Mouse (Mus musculus) embryo, embryonic 11 days (tissue): Measurements from ENCODE around the gene Tmem259.

Source experiments
- DNase-seq: peaks from one replicate; pipeline ENCODE4 v3.0.0-alpha.2; 2015

Gene Tmem259

DNA sequence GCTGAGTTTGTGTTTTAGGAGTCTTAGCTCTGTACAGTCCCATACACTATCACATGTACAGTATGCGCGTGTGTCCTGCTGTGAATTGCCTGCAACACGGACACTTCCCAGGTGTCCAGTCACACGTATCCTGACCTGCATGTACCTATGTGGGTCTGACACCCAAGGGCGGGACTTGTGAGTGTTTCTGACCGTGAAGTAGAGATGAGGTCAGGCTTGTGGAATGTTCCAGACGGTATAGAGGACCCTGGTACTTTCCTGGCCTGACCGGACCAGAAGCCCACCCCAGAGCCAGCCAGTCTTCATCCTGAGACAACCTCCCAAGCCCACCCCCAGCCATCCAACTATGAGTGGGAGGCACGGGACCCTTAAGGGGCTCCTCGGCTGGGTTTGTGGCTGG is 31.5 kb upstream of the Tmem259 start:
- no peak for DNase-seq

DNA sequence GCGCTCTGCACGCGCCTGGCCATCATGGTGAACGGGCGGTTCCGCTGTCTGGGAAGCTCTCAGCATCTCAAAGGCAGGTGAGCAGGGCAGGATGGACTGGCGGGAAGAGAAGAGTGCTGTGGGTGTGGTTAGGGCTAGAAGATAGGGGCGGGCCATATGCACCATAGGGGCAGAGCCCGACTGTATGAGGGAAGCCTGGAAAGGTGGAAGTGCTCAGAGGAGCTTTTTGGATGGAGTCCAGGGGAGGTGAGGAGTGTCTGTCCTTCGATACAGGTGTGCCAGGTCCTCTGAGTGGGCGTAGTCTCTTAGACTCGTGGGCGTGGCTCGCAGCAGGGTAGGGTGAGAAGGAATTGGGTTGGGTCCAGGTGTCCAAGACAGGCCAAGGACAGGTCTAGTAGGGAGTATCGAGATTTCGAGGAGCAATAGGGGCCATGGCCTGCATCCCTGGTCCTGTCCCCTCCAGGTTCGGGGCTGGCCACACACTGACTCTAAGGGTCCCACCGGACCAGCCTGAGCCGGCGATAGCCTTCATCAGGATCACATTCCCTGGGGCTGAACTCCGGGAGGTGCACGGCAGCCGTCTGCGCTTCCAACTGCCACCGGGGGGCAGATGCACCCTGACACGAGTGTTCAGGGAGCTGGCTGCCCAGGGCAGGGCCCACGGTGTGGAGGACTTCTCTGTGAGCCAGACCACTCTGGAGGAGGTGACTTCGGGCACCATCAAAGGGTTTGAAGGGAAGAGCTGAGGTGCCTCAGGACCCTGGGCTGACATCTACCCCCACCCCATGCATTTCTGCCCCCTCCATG is 30.6 kb upstream of the Tmem259 start:
- DNase-seq, result no peak

DNA sequence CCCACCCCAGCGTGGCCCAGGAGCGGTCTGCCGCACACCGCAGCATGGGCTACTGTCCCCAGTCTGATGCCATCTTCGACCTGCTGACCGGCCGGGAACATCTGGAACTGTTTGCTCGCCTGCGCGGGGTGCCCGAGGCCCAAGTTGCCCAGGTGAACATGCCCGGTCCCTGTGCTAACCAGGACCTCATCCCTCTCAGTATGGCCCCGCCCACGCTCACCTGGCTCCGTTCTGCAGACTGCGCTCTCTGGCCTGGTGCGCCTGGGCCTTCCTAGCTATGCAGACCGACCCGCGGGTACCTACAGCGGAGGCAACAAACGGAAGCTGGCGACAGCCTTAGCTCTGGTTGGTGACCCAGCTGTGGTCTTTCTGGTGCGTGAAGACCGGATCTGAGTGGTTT is 29.5 kb upstream of the Tmem259 start:
- no peak for DNase-seq

DNA sequence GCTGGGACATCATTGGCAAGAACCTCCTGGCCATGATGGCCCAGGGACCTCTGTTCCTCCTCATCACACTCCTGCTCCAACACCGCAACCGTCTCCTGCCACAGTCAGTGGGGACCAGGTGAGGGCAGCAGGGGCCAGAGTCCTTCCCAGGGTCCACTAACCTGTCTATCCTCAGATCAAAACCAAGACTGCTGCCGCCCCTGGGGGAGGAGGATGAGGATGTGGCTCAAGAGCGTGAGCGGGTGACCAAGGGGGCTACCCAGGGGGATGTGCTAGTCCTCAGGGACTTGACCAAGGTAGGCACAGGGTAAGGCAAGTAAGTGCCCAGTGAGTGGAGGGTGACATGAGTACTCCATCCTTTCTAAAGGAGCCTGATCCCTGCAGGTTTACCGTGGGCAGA is 27.6 kb upstream of the Tmem259 start:
- no peak for DNase-seq

DNA sequence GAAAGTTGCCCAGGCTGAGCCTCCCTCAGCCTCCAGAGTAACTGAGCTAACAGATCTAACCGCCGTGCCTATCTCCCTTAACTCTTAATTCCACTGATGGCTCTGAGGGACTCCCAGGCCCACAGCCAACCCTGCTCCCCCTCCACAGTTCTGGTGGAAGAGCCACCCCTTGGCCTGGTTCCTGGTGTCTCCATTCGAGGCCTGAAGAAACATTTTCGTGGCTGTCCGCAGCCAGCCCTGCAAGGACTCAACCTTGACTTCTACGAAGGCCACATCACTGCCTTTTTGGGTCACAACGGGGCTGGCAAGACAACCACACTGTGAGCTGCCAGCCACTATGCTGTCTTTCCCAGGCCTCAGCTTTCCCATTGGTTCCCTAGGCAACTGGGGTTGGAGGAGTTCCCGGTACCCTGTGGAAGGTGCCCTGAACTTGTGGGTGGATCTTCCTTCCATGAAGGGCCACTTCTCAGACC is 20.1 kb upstream of the Tmem259 start:
- DNase-seq, result no peak

DNA sequence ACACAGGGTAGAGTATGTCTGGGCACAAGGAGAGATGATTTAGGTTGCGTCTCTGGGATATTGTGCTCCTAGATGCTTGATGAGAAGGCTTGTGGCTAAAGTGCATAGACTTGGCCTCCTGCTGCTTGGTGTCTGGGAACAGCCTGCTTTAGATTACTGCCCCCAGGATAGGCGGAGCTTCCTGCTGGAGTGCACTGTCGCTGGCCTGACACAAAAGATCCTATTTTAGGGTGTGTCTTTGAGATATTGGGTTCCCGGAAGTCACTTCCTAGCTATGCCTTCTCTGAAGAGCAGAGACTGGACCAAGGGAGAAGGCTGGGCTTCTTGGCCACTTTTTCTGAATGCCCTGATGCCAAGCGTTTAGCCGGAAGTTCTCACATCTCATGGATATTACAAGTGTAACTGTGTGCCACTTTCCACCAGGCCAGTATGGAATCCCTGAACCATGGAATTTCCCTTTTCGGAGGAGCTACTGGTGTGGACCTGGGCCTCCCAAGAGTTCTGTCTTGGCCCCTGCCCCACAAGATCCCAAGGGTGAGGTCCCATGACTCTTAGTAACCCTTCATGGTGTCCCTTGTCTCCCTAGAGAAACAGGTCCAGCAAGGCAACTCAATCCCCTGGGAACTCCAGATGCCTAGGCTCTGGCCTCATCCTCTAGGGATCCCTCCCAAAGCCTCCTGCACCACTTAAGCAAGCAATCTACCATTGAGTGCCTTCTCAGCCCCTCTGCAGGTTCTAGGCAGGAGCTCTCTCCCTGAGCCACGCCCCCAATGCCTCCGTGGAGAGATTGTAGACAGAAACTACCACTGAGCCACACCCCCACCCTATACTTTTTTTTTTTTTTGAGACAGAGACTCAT is 19.5 kb upstream of the Tmem259 start:
- no peak for DNase-seq

DNA sequence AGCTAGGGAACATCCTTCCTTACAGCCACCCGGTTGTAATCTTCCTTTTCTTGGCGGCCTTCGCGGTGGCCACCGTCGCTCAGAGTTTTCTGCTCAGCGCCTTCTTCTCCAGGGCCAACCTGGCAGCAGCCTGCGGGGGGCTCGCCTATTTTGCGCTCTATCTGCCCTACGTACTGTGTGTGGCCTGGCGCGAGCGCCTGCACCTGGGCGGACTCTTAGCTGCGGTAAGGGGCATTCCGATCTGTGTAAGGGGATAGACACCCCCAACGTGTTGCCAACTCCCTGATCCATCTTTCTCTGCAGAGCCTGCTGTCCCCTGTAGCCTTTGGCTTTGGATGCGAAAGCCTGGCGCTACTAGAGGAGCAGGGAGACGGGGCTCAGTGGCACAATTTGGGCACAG is 18.7 kb upstream of the Tmem259 start:
- no peak for DNase-seq

DNA sequence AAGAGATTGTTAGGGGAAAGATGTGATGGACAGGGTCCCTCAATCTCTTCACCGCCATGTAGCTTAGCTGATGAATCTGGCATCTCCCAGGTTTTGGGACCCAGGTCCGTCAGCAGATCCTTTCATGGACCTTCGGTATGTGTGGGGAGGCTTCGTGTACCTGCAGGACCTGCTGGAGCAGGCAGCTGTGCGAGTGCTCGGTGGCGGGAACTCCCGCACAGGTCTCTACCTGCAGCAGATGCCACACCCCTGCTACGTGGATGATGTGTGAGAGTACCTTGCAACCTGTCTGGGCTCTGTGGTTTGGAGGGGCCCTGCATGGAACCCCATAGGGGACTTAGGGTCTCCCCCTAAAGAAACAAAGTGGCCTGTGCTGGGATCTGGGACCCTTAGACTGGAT is 17.8 kb upstream of the Tmem259 start:
- DNase-seq, result no peak

DNA sequence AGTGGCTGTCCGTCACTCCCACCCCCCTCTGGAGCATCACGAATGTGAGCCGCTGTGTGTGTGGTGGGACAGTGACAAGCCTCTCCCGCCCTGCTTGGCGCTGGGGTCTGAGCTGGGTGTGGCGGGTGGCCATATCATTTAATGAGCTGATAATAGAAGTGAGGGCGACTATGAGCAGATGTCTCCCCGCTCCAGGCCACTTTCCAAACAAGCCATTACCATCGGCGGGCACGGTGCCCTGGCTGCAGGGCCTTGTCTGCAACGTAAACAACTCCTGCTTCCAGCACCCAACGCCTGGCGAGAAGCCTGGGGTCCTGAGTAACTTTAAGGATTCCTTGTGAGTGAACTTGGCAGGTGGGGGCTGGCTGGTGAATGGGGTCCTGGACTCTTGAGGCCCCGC is 13.7 kb upstream of the Tmem259 start:
- DNase-seq, result no peak

DNA sequence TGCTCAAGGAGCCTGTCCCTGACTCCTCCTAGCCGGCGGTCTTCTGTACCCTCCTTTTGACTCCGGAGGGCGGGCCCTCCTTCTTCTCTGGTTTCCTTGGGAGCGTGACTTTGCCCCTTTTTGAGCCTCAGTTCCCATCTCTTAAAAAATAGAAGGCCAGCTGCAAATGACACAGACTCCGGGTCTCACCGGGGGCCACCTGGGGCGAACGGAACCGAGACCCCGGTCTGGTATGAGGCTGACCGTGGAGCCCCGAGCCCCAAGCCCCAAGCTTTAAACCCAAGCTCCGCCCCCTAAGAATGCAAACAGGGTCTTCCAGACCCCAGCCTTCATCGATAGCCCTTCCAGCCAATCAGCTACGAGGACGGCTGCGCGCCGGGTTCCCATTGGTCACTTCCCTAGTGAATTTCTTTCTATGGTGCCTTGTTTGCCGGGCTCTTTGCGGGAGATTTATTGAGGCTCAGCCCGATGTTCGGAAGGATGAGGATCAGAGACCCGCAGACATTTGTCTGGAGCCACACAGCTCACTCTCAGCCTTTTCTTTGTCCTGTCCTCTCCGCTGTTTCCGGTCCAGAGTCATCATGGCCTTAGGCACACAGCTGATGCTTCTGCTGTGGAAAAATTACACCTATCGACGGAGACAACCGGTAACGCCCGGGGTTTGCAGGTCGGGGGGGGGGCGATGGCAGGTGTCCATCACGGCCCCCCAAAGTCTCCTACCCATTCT is 13.1 kb upstream of the Tmem259 start:
- DNase-seq, result peak; percentile 95

DNA sequence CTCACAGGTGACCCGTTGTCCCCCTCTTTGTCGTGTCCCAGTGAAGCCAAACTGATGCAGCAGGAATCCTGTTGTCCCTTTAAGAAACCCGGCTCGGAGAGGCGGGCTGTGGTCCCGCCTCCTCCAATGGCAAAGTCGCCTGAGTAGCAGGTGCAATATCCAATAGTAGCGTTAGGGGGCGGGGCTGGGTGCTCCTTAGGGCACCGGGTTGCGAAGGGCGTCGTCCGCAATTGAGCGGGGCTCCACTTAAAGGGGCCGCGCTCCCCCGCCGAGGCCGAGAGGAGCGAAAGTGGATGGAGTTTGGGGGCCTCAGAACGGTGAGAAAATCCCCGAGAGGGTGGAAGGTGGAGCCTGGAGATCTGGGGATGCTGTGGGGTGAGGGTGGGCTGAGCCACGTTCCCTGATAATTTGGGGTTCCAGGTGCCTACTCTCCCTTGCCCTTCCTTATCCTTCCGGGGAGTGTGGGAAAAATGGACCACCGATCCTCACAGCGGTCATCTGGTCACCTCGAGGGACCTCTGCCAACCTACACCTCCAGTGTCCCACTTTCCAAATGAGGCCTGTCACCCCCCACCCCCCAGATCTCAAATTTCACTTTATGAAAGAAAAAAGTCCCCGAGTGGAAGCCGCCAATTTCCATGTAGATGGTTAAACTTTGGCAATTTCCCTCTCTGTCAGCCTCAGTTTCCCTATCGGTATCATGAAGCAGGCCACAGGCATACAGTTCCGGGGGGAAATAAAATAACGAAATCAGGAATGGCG is 12.3 kb upstream of the Tmem259 start, which contains the start of gene Abca7:
TSS of gene Abca7 (plus strand) at position 223 of the 762 bp plus-strand sequence.
- DNase-seq, result peak; percentile 99

DNA sequence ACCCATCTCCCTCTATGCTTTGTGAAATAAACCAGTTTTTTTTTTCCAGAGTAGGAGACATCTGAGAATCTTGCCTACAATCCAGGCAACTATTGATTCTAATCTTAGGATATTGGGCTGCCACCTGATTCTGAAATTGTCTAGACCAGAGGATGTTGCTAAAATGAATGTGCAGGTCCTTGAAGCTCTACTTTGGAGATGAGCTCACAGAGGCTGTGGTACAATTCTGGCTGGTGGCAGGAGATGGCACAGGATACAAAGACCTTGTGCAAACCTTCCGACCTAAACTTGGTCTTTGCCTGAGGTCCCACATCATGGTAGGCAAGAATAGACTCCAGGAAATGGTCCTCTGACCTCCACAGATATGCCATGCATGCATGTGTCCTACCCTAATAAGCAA is 11.5 kb upstream of the Tmem259 start:
- DNase-seq, result no peak

DNA sequence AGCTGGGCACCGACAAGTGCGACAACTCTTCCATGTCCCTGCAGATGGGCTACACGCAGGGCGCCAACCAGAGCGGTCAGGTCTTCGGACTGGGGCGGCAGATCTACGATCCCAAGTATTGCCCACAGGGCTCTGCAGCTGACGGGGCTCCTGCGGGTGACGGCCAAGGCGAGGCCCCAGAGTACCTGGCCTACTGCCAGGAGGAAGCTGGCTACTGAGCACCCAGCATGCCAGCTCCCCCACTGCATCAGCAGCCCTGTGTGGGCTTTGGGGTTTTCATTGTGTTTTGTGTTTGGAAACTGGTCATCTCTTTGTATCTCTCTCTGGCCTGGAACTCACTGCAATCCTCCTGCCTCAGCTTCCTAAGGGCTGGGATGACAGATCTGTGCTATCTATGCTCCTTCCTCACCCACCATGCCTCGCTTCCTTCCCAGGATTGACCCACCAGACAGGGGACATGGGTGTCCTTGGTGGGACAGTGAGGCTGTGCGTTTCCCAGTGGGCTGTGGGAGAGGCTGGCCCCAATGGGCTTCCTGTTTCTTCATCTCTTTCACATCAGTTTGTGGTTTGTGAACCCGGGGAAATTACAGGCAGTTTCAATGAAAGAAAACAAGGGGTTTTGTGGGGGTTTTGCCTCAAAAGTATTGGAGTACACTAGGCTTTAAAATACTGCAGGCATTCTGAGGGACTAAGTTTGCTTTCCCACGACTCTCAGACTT is 10.4 kb upstream of the Tmem259 start:
- no peak for DNase-seq

DNA sequence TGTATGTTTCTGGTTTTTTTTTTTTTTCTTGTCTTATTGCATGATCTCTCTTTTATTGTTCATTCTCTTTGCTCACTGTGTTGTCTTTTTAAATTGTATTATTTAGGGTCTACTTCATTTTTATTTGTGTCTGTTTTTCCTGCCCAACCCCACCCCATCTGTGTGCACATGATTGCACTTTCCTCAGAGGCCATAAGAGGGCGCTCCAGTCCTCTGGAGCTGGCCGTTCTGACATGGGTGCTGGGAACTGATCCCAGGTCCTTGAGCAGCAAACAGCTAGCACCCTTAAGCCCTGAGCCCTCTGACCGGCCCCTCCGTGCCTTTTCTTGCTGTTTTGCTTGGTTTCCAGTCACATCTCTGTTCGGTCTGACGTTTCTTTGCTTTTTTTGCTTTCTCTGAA is 7.4 kb upstream of the Tmem259 start:
- no peak for DNase-seq

DNA sequence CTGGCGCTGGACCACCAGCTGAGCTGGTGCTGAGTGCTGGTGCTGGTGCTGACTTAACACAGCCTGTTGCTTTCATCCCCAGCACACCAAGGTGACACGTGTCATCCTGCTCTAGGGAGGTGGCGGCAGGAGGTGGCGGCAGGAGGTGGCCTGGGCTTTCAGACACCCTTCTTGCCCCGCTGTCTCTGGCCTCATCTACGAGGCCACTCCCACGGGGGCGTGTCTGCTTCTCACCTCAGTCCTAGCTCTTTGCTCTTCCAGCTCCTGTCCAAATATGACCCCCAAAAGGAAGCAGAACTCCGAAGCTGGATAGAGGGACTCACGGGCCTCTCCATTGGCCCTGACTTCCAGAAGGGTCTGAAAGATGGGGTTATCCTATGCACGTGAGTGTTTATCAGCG is 7.0 kb upstream of the Tmem259 start:
- no peak for DNase-seq

DNA sequence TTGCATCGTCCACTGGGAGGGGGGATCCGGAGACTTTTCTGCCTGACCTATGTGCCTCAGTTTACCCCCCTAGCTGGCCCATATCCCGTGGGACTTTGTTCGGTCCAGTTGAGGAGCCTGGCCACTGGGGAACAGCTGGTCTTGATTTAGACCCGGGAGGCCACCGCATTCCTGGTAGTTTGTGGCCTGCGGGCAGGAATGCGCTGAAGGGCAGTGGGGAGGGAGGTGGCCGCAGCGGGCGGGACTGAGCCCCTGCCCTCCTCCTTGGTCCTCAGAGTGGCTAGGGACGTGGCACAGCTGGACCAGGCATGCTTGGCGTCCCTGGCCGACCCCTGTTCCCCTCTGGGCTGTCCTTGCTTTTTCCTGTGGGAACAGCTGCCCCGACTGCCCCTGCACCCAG is 5.7 kb upstream of the Tmem259 start:
- peak; percentile 69 for DNase-seq

DNA sequence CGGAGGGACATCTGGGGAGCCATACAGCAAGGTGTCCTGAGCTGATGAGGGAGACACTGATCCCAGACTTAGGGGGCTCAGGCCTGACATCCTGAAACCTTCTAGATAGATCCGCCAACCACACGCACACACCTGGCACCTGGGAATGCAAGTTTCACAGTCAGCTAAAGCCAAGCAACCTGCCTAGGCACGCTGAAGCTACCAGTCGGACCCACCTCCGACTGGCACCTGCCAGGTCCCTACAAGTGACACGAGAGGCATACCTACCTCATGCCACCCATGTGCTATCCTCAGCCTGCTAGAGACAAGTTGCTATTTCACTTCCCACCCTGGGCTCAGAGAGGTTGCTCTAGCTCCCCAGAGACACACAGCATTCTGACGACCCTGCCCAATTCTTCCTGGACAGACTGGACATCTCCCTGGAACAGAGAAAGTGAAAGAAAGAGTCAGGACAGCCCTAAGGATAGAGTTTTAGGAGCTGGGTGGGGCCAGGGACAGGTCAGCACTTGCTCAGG is 5.2 kb upstream of the Tmem259 start:
- DNase-seq, result no peak

DNA sequence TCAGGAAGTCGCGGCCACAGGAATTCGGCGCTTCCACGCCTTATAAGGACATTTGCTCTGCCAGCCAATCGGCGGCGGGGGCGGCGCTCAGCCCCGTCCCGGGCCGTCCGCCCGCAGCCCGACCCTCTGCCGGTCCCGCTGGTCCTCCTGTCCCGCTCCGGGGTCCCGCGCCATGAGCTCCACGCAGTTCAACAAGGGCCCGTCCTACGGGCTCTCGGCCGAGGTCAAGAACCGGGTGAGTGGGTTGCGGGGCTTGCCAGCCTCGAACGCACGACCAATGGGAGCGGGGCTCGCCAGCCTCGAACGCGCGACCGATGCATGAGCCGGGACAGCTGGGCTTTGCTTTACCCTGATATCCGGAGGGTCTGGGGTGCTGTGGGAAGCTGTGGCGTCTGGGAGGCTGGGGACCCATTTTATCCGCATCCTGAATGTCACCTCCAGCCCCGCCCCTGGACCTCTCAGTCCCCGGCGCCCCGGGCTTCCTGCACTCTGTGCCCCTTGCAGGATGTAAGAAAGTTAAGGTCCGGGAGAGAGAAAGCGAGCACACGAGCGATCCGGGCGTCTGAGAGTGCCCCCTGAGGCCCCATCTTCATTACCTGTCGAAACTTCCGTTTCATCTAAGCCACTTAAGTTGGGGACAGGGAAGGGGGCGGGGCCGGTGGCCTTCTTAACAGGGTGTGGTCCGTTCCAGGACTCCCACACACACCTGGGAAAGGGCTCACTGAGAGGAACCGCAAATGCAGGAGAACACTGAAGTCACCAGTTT is 4.6 kb upstream of the Tmem259 start, which contains the start of gene Cnn2:
TSS of gene Cnn2 (plus strand) at position 79 of the 766 bp plus-strand sequence.
- peak; percentile 85 for DNase-seq

DNA sequence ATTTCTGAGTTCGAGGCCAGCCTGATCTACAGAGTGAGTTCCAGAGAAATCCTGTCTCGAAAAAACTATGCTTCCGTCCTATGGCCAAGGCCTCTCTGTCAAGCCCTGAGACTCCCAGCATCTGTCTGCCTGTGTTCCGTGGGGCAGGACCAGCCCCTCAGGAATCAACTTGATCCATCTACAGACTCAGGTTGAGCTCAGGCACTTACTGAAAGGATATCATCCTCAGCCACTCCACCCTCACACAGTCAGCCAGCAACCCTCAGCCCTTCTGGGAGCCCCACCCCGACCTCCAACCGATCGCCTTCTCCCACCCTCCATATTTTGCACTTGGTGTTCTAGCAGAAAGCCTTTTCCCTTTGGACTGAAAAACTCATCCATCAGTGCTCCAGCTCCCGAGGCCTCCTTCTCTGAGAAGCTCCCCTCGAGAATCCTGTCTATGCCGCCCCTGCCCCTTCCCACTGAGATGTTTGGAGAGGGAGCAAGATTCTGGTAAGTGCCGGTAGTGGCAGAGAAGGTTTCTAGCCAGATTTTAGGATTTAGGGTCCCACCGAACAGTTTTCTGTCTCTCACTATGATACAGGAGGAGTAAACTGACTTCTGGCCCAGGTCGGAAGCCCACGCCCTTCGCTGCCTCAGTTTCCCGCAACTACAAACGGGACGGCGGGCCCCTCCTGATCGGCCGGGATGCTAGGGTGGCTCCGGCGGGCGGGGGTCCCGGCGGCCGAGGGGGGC is 3.8 kb upstream of the Tmem259 start:
- peak; percentile 24 for DNase-seq

DNA sequence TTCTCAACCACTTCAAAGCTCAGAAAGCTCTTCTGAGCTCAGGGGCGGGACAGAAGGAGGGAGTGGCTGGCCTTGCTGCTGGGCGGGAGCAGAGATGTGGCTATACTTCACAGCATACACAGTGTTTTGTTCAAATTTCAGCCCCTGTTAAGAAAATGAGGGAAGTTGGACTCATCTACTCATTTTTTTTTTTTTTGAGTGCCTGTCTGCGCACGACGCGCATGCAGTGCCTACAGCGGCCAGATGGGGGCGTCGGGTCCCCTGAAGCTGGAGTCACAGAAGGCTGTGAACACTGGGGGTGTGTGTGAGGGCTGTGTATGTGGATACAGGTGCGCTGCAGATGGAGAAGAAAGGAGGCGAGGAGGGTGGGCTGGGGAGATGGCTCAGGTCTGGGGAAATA is 2.8 kb upstream of the Tmem259 start:
- DNase-seq, result peak; percentile 87
